Mouse (Mus musculus) Patski (cell line): ENCODE data around the gene She. TPM values are rescaled to one million over a fixed set of nuclear protein-coding genes. Genes with fewer than 3 reads are reported as not detected.
"Not testable (repeated sequence)": the region's sequence is repeated elsewhere in the genome, so short reads cannot be mapped to it uniquely, and the experiment has no call there.

Source experiments
- ATAC-seq: fragments of 100-300 bp; one replicate; pipeline ENCODE4 v1.8.0; 2021
- CTCF ChIA-PET: fragments of 350-600 bp; sonication (Branson Sonifier 250); formaldehyde crosslinking; loops from one replicate; lab custom pipeline; 2022; ENCODE audit warnings: inconsistent platforms; lab: Charles Lee
- POLR2A ChIA-PET: fragments of 350-600 bp; sonication (Branson Sonifier 250); formaldehyde crosslinking; loops from one replicate; lab custom pipeline; 2022; ENCODE audit warnings: antibody characterized with exemption, inconsistent platforms; lab: Charles Lee
- DNase-seq: peaks from one replicate; pipeline ENCODE4 v3.0.0-alpha.2; 2011; ENCODE audit warnings: low read depth, low spot score
- H3K27me3 ChIP-seq: fragments of 371-371 bp; one replicate; pipeline ENCODE4 v1.5.1; 2021
- CTCF ChIP-seq: fragments of 100-300 bp; IDR thresholded peaks from one replicate; pipeline ENCODE4 v1.5.1; 2021
- in situ Hi-C: fragments of 300-500 bp; cut with MboI; formaldehyde crosslinking; loops from 3 replicates; pipeline ENCODE4 v1.11.1; 2018; ENCODE audit warnings: low pct_unique_long_range_greater_than_20kb, mixed read lengths
- polyA plus RNA-seq: library from polyadenylated mRNA; unstranded; gene quantifications from one replicate; pipeline ENCODE4 v1.2.3, GENCODE M21; 2021

She gene
- polyA plus RNA-seq, 1 experiment from 2014 or later, result 0.03 TPM

DNA sequence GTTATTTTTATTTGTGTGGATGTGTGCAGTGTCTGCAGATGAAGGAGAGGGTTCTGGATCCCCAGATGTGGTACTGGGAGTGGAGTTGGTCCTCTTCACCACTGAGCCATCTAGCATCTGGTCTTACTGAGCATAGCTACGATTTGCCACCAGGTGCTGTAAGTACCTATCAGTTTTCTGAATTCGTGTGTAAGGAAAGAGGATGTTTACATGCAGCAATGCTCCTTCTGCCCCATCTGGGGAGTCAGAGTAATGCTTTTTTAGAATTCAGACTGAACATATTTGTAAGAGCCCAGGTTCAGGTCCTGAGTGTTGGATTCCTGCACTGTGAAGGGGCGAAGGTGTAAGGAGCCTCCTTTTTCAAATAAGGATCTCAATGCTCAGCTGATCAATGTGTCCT lies 28.8 kb downstream of the She start:
- ATAC-seq, result no peak
- POLR2A ChIA-PET, result no interaction called here
- no peak for TF ChIP-seq CTCF
- CTCF ChIA-PET, result interaction anchor here (1.0 to 2.0 kb wide), 2 partner anchors 49 to 218 kb away, joined by 4 to 5 read pairs; no protein-coding TSS in a partner anchor
- in situ Hi-C loops, result loop anchor here (5.0 kb wide), 2 partner anchors 52 to 148 kb away; partner anchors contain the start of gene Il6ra
- no peak for DNase-seq
- no peaks in the 10 kb centered on the region for H3K27me3 ChIP-seq

DNA sequence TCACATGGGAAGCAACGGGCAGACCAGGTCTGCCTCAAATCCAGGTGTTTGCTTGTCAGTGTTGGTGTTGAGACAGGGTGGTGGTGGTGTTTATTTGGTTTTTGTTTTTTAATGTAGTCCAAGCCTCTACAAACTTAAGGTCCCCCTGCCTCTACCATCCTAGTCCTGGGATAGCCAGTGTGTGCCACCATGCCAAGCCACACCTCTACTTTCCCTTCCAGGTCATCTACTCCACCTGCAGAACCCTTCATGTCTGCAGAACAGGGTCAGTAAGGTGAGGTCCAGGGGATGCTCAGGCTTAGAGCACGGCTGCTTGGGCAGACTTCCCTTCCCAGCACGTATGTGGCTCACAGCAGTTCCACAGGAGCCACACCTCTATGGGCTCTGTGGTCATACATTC lies 29.2 kb downstream of the She start:
- no peaks in the 10 kb centered on the region for H3K27me3 ChIP-seq
- ChIA-PET POLR2A (interaction anchor here (1.2 kb wide), 1 partner anchor 20 kb away, joined by 3 read pairs; no protein-coding TSS in a partner anchor), CTCF (interaction anchor here (0.9 to 2.0 kb wide), 6 partner anchors 49 to 218 kb away, joined by 3 to 5 read pairs (median 4); no protein-coding TSS in a partner anchor)
- TF ChIP-seq CTCF, result no peak
- no peak for ATAC-seq
- in situ Hi-C loops, result loop anchor here (5.0 kb wide), 1 partner anchor 52 kb away; the partner anchor contains the start of gene Il6ra
- no peak for DNase-seq

- no peaks in the 10 kb centered on the region for H3K27me3 ChIP-seq
- CTCF ChIA-PET, result interaction anchor here (0.6 to 2.1 kb wide), 16 partner anchors 10 to 148 kb away, joined by 3 to 8 read pairs (median 3); partner anchors contain the start of gene Il6ra
- TF ChIP-seq CTCF, result no peak
- ATAC-seq, result peak; percentile 96
- POLR2A ChIA-PET, result interaction anchor here (1.2 to 1.4 kb wide), 3 partner anchors 21 to 103 kb away, joined by 3 read pairs; no protein-coding TSS in a partner anchor
- DNase-seq, result peak; percentile 99
- in situ Hi-C loops, result loop anchor here (5.0 kb wide), 1 partner anchor 51 kb away; the partner anchor contains the start of gene Il6ra
Observed at GRCm38 (mm10) chr3:89861070-89861469, 29.9 kb downstream of the She start.

DNA sequence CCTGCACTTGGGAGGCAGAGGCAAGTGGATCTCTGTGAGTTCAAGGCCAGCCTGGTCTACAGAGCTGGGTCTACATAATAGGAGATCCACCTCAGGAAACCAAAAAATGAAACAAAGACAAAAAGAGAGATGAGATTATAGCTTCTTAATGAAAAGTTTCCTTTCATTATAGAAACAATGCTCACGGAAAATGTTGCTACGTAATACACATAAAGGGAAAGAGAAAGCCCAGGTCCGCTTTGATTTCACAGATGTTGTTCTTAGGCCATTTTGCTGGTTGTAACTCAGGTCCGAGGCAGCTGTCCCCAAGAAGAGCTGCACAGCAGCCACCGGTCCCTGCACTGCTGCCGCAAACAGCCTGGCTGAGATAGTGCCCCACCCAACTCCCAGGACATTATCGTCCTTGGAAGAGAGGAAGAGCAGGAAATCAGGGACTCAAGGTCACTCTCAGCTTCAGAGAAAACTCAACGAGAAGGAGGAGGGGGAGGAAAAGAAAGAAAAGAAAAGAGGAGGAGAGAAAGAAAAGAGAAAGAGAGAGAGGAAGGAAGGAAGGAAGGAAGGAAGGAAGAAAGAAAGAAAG lies 31.1 kb downstream of the She start:
- POLR2A ChIA-PET, result interaction anchor here (0.7 to 1.4 kb wide), 3 partner anchors 12 to 102 kb away, joined by 3 to 4 read pairs (median 3); no protein-coding TSS in a partner anchor
- DNase-seq, result no peak
- CTCF ChIA-PET, result interaction anchor here (1.0 to 2.1 kb wide), 9 partner anchors 9 to 145 kb away, joined by 3 to 8 read pairs (median 3); no protein-coding TSS in a partner anchor
- in situ Hi-C loops, result loop anchor here (5.0 kb wide), 1 partner anchor 50 kb away; the partner anchor contains the start of gene Il6ra
- H3K27me3 ChIP-seq, result no peaks in the 10 kb centered on the region
- no peak for ATAC-seq
- TF ChIP-seq CTCF, result no peak

DNA sequence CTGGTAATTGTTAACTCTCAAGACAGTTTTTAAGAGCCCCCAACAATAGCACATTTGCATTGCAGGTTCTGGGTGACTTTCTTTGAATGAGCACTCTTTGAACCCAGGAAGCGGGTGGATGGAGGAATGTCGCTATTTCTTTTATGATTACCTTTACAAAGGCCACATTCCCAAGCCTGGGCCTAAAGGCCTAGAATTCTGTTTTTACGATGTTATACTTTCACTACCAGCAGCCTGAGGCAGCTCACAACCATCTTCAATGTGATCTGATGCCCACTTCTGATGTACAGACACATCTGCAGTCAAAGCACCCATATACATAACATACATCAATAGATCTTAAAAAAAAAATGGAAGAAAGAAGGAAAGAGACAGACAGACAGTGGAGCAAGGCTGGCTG lies 32.1 kb downstream of the She start:
- CTCF ChIA-PET, POLR2A ChIA-PET, ATAC-seq: not testable (repeated sequence)

DNA sequence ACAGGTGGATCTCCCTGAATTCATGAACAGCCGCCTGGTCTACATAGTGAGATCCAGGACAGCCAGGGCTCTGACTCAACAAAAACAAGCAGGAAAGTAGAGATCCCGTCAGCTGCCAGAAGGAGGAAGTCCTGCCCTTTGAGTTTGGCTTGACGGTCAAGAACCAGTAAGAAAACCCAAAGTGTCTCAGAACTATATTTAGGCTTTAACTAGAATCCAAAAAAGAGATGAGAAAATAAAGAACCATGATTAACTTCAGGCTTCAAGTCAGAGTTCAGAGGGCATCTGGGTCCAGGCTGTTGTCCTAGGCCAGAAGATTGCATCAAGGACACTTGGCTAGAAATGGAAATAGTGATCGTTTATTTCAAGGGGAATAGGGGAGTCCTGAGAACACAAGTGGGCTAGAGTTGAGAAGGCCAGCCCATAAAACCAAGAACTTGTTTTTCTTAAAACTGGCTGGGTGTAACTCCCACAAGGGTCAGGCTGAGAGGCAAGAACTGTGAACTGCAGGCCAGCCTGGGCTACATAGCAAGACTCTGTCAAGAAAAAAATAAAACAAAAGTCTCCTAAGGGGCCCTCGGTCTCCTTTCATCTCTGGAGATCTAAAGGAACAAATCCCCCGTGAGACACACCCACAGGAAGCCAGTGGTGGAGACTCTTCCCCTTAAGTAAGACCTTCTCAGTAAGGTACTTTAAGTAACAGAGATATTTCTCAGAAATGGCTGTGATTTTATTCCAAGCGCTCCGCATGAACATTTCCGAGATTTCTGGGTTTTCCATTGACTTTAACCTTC lies 32.7 kb downstream of the She start:
- DNase-seq (no peak), ATAC-seq (no peak)
- no peak for TF ChIP-seq CTCF
- CTCF ChIA-PET, result no interaction called here
- POLR2A ChIA-PET, result interaction anchor here (0.5 kb wide), 1 partner anchor 49 kb away, joined by 3 read pairs; the partner anchor contains the start of gene Il6ra
- in situ Hi-C loops, result loop anchor here (5.0 kb wide), 1 partner anchor 48 kb away; the partner anchor contains the start of gene Il6ra
- no peaks in the 10 kb centered on the region for H3K27me3 ChIP-seq

More for the DNA sequence above, 32.1 kb downstream of the She start:
- not testable (repeated sequence) for DNase-seq, H3K27me3 ChIP-seq
- in situ Hi-C loops, result loop anchor here (5.0 kb wide), 1 partner anchor 49 kb away; the partner anchor contains the start of gene Il6ra

DNA sequence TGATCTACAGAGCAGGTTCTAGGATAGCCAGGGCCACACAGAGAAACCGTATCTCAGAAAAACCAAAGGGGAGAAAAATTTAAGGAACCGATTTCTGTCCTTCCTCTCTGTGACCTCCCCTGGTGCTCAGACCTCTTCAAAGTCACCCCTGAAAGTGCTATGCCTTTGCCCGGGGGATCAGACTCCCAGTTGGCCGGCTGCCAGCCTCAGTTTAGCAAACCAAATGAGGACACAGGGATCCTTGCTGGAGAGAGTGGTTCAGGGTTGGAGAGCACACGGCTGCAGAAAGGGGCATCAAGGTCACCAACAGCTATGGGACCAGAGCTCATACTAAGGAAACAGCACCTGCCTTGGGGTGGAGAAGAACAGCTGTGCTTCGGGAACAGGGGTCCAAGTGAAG lies 33.9 kb downstream of the She start:
- TF ChIP-seq CTCF, result no peak
- no peak for DNase-seq
- CTCF ChIA-PET, result interaction anchor here (1.3 to 1.9 kb wide), 5 partner anchors 9 to 200 kb away, joined by 3 to 6 read pairs (median 5); partner anchors contain the start of gene Atp8b2
- ATAC-seq, result no peak
- no peaks in the 10 kb centered on the region for H3K27me3 ChIP-seq
- in situ Hi-C loops, result no loop called here
- POLR2A ChIA-PET, result no interaction called here

DNA sequence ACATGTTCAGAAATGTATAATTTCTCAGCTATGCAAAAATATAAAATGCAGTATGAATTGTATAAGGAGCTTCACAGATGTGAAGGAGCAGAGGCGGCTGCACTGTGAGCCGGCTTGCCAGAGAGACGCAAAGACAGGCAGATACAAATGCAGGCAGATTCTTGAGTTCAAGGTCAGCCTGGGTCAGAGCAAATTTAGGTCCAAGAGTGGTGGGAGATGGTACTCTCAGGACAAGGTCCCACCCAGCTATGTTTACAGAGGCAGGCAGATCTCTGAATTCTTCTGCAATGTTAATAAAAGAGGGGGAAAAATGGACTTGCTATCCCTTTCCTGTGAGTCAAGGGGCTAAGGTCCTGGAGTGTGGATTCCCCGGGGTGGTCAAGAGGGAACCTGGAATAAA lies 34.6 kb downstream of the She start:
- ChIA-PET CTCF (interaction anchor here (0.9 to 1.9 kb wide), 8 partner anchors 10 to 200 kb away, joined by 3 to 6 read pairs (median 4); partner anchors contain the start of gene Atp8b2), POLR2A (no interaction called here)
- no peaks in the 10 kb centered on the region for H3K27me3 ChIP-seq
- ATAC-seq (no peak), DNase-seq (no peak)
- no peak for TF ChIP-seq CTCF
- in situ Hi-C loops, result no loop called here

GRCm38 (mm10) chr3:89867651-89868050 lies 36.5 kb downstream of the She start:
- no peak for ATAC-seq
- ChIA-PET CTCF (interaction anchor here (1.1 to 2.1 kb wide), 3 partner anchors 15 to 90 kb away, joined by 4 to 8 read pairs (median 6); no protein-coding TSS in a partner anchor), POLR2A (no interaction called here)
- TF ChIP-seq CTCF, result no peak
- no peaks in the 10 kb centered on the region for H3K27me3 ChIP-seq
- in situ Hi-C loops, result no loop called here
- no peak for DNase-seq

DNA sequence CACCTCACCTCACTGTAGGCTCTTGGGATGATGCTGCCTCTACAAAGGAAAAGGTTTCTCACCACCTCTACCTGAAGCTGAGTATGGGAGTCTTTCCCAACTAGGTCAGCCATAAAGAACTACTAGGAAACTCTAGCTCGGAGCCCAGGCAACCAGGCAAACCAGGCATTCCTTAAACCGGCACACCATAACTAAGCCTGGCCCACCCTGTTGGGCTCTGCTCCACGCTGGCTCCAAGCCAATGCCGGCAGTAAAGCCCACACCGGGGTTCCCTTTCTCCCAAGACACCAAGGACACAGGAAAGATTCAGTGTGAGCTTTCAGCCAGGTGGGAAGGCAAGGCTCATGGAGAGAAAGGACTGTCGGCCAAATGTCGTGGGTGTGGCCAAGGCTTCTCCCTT lies 37.2 kb downstream of the She start:
- DNase-seq, result no peak
- ChIA-PET POLR2A (interaction anchor here (0.7 to 1.2 kb wide), 2 partner anchors 92 to 300 kb away, joined by 3 to 5 read pairs; no protein-coding TSS in a partner anchor), CTCF (interaction anchor here (0.7 to 2.1 kb wide), 5 partner anchors 10 to 91 kb away, joined by 3 to 8 read pairs (median 4); no protein-coding TSS in a partner anchor)
- ATAC-seq, result peak; percentile 34
- no peaks in the 10 kb centered on the region for H3K27me3 ChIP-seq
- in situ Hi-C loops, result no loop called here
- TF ChIP-seq CTCF, result no peak
